Mouse (Mus musculus) midbrain, embryonic 16.5 days (tissue): ENCODE results near the gene Rab7. TPM values are rescaled to one million over a fixed set of nuclear protein-coding genes. Genes with fewer than 3 reads are reported as not detected.

Source experiments
- ATAC-seq: fragments of 200-750 bp; cut with Nextera tagmentation; 2 replicates; pipeline ENCODE4 v1.8.0; 2017; ENCODE audit warnings: moderate TSS enrichment
- H3K27ac ChIP-seq: fragments of 300-500 bp; sonication (generic); 2 replicates; pipeline ENCODE4 v1.5.1; 2014; ENCODE audit warnings: mild to moderate bottlenecking, low read length, mixed read lengths
- H3K27me3 ChIP-seq: fragments of 300-500 bp; sonication (generic); 2 replicates; pipeline ENCODE4 v1.6.1; 2014; ENCODE audit warnings: low read depth, low read length, mixed read lengths; ENCODE audit not compliant: control insufficient read depth, insufficient read depth
- H3K36me3 ChIP-seq: fragments of 300-500 bp; sonication (generic); 2 replicates; pipeline ENCODE4 v1.6.1; 2014; ENCODE audit warnings: mild to moderate bottlenecking, low read length, moderate library complexity, mixed read lengths; ENCODE audit not compliant: control insufficient read depth, insufficient read depth
- H3K4me1 ChIP-seq: fragments of 300-500 bp; sonication (generic); 2 replicates; pipeline ENCODE4 v1.6.1; 2014; ENCODE audit warnings: mild to moderate bottlenecking, low read length, mixed read lengths; ENCODE audit not compliant: control insufficient read depth, insufficient read depth
- H3K4me2 ChIP-seq: fragments of 300-500 bp; sonication (generic); 2 replicates; pipeline ENCODE4 v1.6.1; 2014; ENCODE audit warnings: mild to moderate bottlenecking, low read length, mixed read lengths
- H3K4me3 ChIP-seq: fragments of 300-500 bp; sonication (generic); 2 replicates; pipeline ENCODE4 v1.5.1; 2014; ENCODE audit warnings: low read depth, mild to moderate bottlenecking, low read length, moderate library complexity, mixed read lengths
- H3K9ac ChIP-seq: fragments of 300-500 bp; sonication (generic); 2 replicates; pipeline ENCODE4 v1.6.1; 2014; ENCODE audit warnings: low read depth, low read length, mixed read lengths
- H3K9me3 ChIP-seq: fragments of 300-500 bp; sonication (generic); replicated peaks from 2 replicates; pipeline ENCODE4 v1.6.1; 2014; ENCODE audit warnings: mild to moderate bottlenecking, low read length, mixed read lengths; ENCODE audit not compliant: control insufficient read depth, poor library complexity, severe bottlenecking
- WGBS: fragments of 180-500 bp; shearing (Covaris S2); extraction: QIAGEN DNeasy Blood & Tissue Kit; methylation state at CpG from one replicate; pipeline ENCODE4 v1.1.7; 2014; 5-methylcytosine and 5-hydroxymethylcytosine counted together
- polyA plus RNA-seq: library from polyadenylated mRNA; unstranded; fragments of >200 nt; fragmentation: Nextera tagmentation; extraction: Ambion mirVana; gene quantifications from 2 replicates; pipeline ENCODE4 v1.2.1, GENCODE M21; 2015

Rab7 gene
- polyA plus RNA-seq, 1 experiment from 2014 or later = 370 TPM

DNA sequence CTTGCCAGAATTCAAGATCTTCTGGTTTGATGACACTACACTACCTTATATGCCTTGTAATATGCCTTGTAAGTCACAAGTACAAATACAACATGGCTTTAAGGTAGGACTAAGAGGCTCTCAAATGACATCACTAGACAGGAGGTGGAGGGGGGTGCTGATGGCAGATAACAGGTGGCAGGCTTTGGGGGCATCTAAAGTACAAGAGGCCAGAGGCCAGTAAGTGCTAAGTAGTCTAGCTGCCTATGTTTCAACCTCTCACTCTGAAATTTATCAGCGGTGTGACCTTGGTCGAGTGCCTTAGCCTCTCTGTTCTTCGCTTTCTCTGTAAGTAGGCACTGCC, 865 bp downstream of the Rab7 start:
- WGBS = 2% methylated on average over 3 of the region's 3 CpGs
- peak overlapping the region; percentile 98 for H3K4me2 ChIP-seq
- H3K27ac ChIP-seq = no peak overlapping the region; the same call in 1 of the 2 replicates
- peak; percentile 15; the same call in 1 of the 2 replicates for ATAC-seq
- peak overlapping the region; percentile 99 for H3K4me3 ChIP-seq
- peaks cover 6% of the 10 kb centered on the region; the same call in 1 of the 2 replicates for H3K27me3 ChIP-seq
- H3K4me1 ChIP-seq = peaks cover 26% of the 10 kb centered on the region
- no peaks in the 10 kb centered on the region for H3K9me3 ChIP-seq
- H3K9ac ChIP-seq = peak overlapping the region; percentile 94
- no peaks in the 10 kb centered on the region for H3K36me3 ChIP-seq

DNA sequence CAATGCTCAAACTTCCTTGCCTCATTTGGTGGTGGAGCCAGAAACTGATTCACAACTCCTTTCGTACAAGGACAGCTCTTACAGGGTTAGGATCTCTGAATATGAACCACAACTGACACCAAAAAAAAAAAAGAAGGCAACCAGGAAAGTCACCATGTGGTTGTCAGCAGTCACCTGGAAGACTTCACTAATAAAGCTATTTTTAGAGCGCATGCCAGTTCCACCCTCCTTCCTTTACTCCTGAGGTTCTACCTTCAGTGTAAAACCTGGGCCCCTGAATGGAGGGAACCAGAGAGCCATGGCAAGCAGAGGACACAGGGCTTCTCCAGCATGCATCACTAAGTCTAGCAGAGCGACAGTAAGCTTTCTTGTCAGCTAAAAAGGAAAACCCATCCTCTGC, 2.7 kb downstream of the Rab7 start:
- no peak overlapping the region for H3K4me3 ChIP-seq
- H3K36me3 ChIP-seq = no peaks in the 10 kb centered on the region
- no peak overlapping the region for H3K4me2 ChIP-seq
- peaks cover 26% of the 10 kb centered on the region for H3K4me1 ChIP-seq
- WGBS = 91% methylated on average over 3 of the region's 3 CpGs
- H3K9me3 ChIP-seq = no peaks in the 10 kb centered on the region
- H3K9ac ChIP-seq = no peak overlapping the region
- H3K27ac ChIP-seq = no peak overlapping the region
- no peak for ATAC-seq
- H3K27me3 ChIP-seq = peaks cover under 1% of the 10 kb centered on the region; the same call in 1 of the 2 replicates

DNA sequence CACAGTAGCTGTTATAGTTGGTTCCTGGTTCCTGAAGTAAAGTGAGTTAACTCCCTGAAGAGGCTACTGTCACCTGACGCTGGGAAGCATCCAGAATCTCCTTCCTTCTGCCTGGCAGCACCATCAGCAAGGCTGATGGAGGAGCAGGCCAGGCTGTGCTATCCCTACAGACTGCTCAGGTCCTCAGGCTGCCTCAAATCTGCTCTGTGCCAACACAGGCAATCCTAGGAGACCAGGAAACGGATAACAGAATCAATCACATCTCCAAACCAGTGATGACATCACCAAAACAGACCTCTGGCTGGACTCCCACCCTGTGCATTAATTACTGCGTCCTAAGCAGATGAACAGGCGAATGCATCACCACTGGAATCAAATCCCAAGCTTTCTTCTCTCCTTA, 3.8 kb downstream of the Rab7 start:
- H3K9ac ChIP-seq = no peak overlapping the region
- no peaks in the 10 kb centered on the region for H3K27me3 ChIP-seq
- H3K9me3 ChIP-seq = no peaks in the 10 kb centered on the region
- 74% methylated on average over 4 of the region's 4 CpGs for whole genome bisulfite sequencing
- no peaks in the 10 kb centered on the region for H3K36me3 ChIP-seq
- no peak overlapping the region for H3K4me2 ChIP-seq
- H3K4me3 ChIP-seq = no peak overlapping the region
- no peak for ATAC-seq
- no peak overlapping the region for H3K27ac ChIP-seq
- H3K4me1 ChIP-seq = peaks cover 26% of the 10 kb centered on the region

DNA sequence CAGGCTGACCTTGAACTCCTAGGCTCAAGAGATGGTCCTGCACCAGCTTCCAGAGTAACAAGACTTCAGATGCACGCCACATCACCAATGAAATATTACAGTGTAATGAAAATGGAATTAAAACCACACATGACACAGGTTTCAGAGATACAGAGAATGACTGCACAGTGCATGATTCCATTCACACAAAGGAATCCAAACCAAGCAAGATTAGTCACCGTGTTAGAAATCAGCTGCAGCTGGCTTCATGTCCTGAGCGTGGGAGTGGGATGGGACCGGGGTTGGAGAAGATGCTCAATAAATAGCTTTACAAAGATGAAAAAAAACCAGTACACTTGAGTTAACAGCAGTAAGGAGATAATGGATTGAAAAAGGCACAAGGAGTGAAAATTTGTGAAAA, 5.6 kb downstream of the Rab7 start:
- Histone ChIP-seq H3K4me2 (no peak overlapping the region), H3K9ac (no peak overlapping the region), H3K27me3 (no peaks in the 10 kb centered on the region), H3K27ac (no peak overlapping the region), H3K9me3 (no peaks in the 10 kb centered on the region), H3K36me3 (no peaks in the 10 kb centered on the region), H3K4me3 (no peak overlapping the region), H3K4me1 (peaks cover 26% of the 10 kb centered on the region)
- no peak for ATAC-seq
- 96% methylated on average over 4 of the region's 4 CpGs for WGBS

DNA sequence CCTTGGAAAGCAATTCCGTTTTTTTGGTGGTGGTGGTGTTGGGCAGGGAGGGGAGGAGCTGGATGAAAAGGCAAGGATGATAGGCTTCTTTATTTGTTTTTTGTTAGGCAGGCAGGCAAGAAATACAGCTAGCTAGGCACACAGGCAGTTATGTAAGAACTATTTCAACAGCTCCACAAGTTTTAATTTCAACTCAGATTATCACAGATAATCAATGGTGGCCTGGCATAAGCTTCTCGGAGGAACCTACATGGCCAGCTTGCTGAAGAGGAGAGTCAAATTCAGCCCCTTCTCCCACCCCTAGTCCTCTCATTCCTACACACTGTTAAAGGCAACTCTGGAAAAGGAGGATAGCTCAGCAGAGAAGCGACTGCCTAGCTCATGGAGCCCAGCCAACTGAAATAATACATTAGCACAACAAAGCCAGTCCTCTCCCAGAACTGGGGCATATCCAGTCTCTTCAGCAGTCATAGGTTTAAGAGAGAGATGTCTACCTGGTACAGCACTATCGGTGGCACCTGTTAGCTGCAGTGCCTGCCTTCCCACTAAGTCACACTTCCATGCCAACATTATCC, 7.5 kb downstream of the Rab7 start:
- no peak for ATAC-seq
- H3K27ac ChIP-seq = no peak overlapping the region
- H3K9me3 ChIP-seq = no peaks in the 10 kb centered on the region
- H3K9ac ChIP-seq = no peak overlapping the region
- H3K4me1 ChIP-seq = peaks cover 9% of the 10 kb centered on the region
- H3K36me3 ChIP-seq = no peaks in the 10 kb centered on the region
- 80% methylated on average over 4 of the region's 4 CpGs for WGBS
- no peaks in the 10 kb centered on the region for H3K27me3 ChIP-seq
- H3K4me2 ChIP-seq = no peak overlapping the region
- H3K4me3 ChIP-seq = no peak overlapping the region

DNA sequence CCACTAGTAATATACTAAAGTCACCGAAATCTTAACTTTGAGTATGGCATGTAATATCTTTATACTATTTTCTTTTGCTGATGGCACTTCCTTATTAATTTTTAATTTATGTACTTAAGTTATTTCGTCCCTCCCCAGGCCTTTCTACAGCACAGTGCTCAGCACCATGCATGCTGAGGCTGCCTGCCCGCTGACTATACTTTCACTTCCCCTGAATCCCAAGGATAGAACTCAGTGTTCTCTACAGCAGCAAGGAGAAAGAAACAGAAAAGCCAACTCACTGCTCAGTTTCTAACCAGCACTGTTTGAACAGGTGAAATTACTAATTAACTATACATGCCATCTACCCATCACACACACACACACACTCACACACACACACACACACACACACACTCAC, 11.6 kb downstream of the Rab7 start:
- no peak overlapping the region for H3K27ac ChIP-seq
- no peaks in the 10 kb centered on the region for H3K36me3 ChIP-seq
- no peak overlapping the region for H3K9ac ChIP-seq
- H3K4me3 ChIP-seq = no peak overlapping the region
- H3K4me2 ChIP-seq = no peak overlapping the region
- no peak for ATAC-seq
- no peaks in the 10 kb centered on the region for H3K4me1 ChIP-seq
- H3K27me3 ChIP-seq = no peaks in the 10 kb centered on the region
- no peaks in the 10 kb centered on the region for H3K9me3 ChIP-seq
- 97% methylated on average over 3 of the region's 3 CpGs for WGBS

DNA sequence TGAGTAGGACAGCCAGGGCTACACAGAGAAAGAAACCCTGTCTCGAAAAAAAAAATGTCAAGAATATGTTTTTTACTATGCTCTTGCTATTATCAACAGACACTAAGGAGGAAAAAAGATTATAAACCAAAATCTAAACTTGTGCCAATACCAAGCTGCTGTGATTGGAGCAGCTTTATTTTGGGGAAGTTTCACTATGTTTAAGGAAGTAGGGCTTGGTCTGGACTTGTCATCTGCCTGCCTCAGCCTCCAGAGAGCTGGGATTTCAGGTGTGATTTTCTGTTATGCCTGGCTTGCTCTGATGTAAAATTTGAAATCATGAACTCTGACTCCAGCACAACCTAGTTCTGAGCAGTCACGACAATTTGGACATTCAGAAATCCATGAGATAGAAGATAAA, 14.6 kb downstream of the Rab7 start:
- Histone ChIP-seq H3K4me1 (no peaks in the 10 kb centered on the region), H3K9ac (no peak overlapping the region), H3K36me3 (no peaks in the 10 kb centered on the region), H3K4me2 (no peak overlapping the region), H3K4me3 (no peak overlapping the region), H3K27me3 (no peaks in the 10 kb centered on the region), H3K9me3 (no peaks in the 10 kb centered on the region), H3K27ac (no peak overlapping the region)
- no peak for ATAC-seq
- WGBS = 95% methylated on average over 2 of the region's 2 CpGs

DNA sequence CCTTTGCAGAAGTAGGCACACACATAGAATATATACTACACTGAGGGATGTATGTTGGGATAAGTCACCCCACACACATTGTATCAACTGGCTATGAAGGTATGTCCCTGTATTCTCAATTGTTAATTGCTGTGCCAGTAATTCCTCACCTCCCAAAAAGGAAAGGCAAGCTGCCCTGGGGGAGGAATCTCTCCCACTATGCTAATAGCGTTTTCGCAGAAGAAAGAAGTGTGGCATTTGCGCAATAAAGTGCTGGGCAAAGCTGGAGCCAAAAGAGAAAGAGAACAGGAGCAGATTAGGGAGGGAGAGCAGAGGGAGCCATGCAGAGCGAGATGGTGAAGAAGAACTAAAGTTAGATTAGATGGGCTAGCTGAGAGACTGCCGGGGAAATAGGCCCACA, 17.7 kb downstream of the Rab7 start:
- H3K27me3 ChIP-seq = no peaks in the 10 kb centered on the region
- WGBS = 78% methylated on average over 5 of the region's 5 CpGs
- no peaks in the 10 kb centered on the region for H3K36me3 ChIP-seq
- no peaks in the 10 kb centered on the region for H3K9me3 ChIP-seq
- H3K27ac ChIP-seq = no peak overlapping the region
- H3K4me1 ChIP-seq = no peaks in the 10 kb centered on the region
- no peak overlapping the region for H3K9ac ChIP-seq
- no peak for ATAC-seq
- H3K4me3 ChIP-seq = no peak overlapping the region
- no peak overlapping the region for H3K4me2 ChIP-seq

DNA sequence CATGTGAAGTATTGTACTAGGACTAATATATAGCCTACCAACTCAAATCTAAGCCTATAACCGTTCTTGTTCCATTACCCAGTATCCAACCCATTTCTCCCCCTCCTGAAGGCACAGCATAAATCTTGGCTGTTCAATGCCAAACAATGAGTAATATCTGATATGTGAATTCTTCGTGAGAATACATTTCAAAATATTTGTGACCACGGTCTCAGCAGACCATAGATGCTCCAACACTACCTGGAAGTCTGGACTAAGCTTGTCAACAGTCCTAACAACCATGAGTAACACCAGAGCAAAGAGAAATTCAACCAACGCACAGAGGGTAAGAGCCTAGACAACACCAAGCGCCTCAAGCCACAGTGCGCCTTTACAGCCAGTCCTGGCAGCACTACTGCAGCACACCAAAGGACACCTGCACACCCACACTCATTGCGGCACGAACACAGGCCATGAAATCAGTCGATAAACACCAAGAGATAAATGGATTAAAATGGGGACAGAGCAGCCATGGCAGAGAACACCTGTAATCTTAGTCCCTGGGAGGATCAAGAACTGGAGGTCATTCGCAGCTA, 21.7 kb downstream of the Rab7 start:
- no peaks in the 10 kb centered on the region for H3K27me3 ChIP-seq
- no peaks in the 10 kb centered on the region for H3K36me3 ChIP-seq
- H3K27ac ChIP-seq = no peak overlapping the region
- peaks cover 3% of the 10 kb centered on the region; the same call in 1 of the 2 replicates for H3K4me1 ChIP-seq
- 98% methylated on average over 10 of the region's 10 CpGs for WGBS
- no peak overlapping the region for H3K9ac ChIP-seq
- no peak for ATAC-seq
- no peak overlapping the region for H3K4me2 ChIP-seq
- H3K4me3 ChIP-seq = no peak overlapping the region
- no peaks in the 10 kb centered on the region for H3K9me3 ChIP-seq
